8 mouse cellular contexts compared by ENCODE assay signal in genomic region chr2:117121984-117122605, GRCm38 (mm10). TPM values are rescaled to one million over a fixed set of nuclear protein-coding genes. Genes with fewer than 3 reads are reported as not detected.
DNase-seq lines count a peak whose midpoint lies in the region; ATAC-seq and TF ChIP-seq lines count a peak whose summit lies in the region.

No protein-coding gene starts in this region.

- H3K4me2 ChIP-seq in intestine, embryonic 16.5 days (ENCODE audit: low read depth, low read length), result peak overlapping the region; percentile 74

- peak overlapping the region; percentile 86 for H3K4me3 ChIP-seq in testis, adult 2 months (ENCODE audit: control insufficient read depth, low read depth, low read length)
- peak overlapping the region; percentile 91 for H3K4me3 ChIP-seq in intestine, embryonic 16.5 days (ENCODE audit: low read length)
- H3K4me3 ChIP-seq in olfactory bulb, adult 2 months (ENCODE audit: insufficient read depth, low read depth, low read length), result peak overlapping the region; percentile 97

- DNase-seq in cerebellum, adult 9-10 months, result peak; percentile 48
- no peak for DNase-seq in cerebellum, postnatal 4 days (ENCODE audit: low spot score in 2 of 2)
- no peak for DNase-seq in testis, postnatal 14 days (ENCODE audit: low spot score)
- DNase-seq in frontal cortex, postnatal 14 days (ENCODE audit: low spot score in 2 of 2), result no peak

- TF ChIP-seq CTCF in testis, adult 2 months (IDR thresholded peaks at IDR 0.05; ENCODE audit: control insufficient read depth, insufficient read depth, insufficient replicate concordance, low read depth, low read length), result no peak
- TF ChIP-seq CTCF in olfactory bulb, adult 2 months (IDR thresholded peaks at IDR 0.05; ENCODE audit: insufficient read depth, low read depth, low read length), result no peak

- no peak overlapping the region; the same call in 1 of the 2 replicates for H3K27ac ChIP-seq in testis, adult 2 months (ENCODE audit: control insufficient read depth, insufficient read depth, low read depth, low read length)
- peak overlapping the region; percentile 99 for H3K27ac ChIP-seq in intestine, embryonic 16.5 days (ENCODE audit: low read length)
- H3K27ac ChIP-seq in olfactory bulb, adult 2 months (ENCODE audit: insufficient read depth, low read depth, low read length), result peak overlapping the region; percentile 98; the same call in 1 of the 2 replicates

- WGBS in intestine, embryonic 16.5 days, result under 1% methylated on average over 19 of the region's 19 CpGs
- WGBS in olfactory bulb, adult 2 months, result 0% methylated on average over 19 of the region's 19 CpGs

- H3K9ac ChIP-seq in intestine, embryonic 16.5 days (ENCODE audit: low read depth, low read length), result peak overlapping the region; percentile 95

- H3K36me3 ChIP-seq in testis, adult 2 months (ENCODE audit: control insufficient read depth, insufficient read depth, low read length), result no peaks in the 10 kb centered on the region
- H3K36me3 ChIP-seq in intestine, embryonic 16.5 days (ENCODE audit: control insufficient read depth, insufficient read depth, low read length), result no peaks in the 10 kb centered on the region

- TF ChIP-seq POLR2A in testis, adult 2 months (IDR thresholded peaks at IDR 0.05; ENCODE audit: control insufficient read depth, low read depth, low read length), result no peak
- no peak for TF ChIP-seq POLR2A in olfactory bulb, adult 2 months (IDR thresholded peaks at IDR 0.05; ENCODE audit: insufficient read depth, low read depth, low read length)

- H3K27me3 ChIP-seq in testis, adult 2 months (ENCODE audit: control insufficient read depth, insufficient read depth, low read length), result no peaks in the 10 kb centered on the region
- no peaks in the 10 kb centered on the region for H3K27me3 ChIP-seq in intestine, embryonic 16.5 days (replicated peaks; ENCODE audit: control insufficient read depth, insufficient read depth, low read length)

- H3K9me3 ChIP-seq in intestine, embryonic 16.5 days (ENCODE audit: control insufficient read depth, low read length), result no peaks in the 10 kb centered on the region

- H3K4me1 ChIP-seq in testis, adult 2 months (ENCODE audit: control insufficient read depth, insufficient read depth, low read length), result peaks cover 8% of the 10 kb centered on the region
- peaks cover 3% of the 10 kb centered on the region; the same call in 1 of the 2 replicates for H3K4me1 ChIP-seq in intestine, embryonic 16.5 days (ENCODE audit: control insufficient read depth, insufficient read depth, low read length)
- H3K4me1 ChIP-seq in olfactory bulb, adult 2 months (ENCODE audit: control insufficient read depth, insufficient read depth, low read length), result no peaks in the 10 kb centered on the region

- ATAC-seq in intestine, embryonic 16.5 days, result no peak
- ATAC-seq in megakaryocyte progenitor cell, adult 5-6 weeks (replicated peaks; ENCODE audit: poor library complexity), result no peak

RNA-seq across cellular contexts. Expression of gene Spred1, which starts 0.9 kb away (rescaled TPM):
- 0.76 and 1.0 TPM in 2 replicates for polyA plus RNA-seq in testis, adult 2 months (2012; rRNA removed)
- 4.6 TPM in 2 replicates for polyA plus RNA-seq in intestine, embryonic 16.5 days (2015; fragmentation: Nextera tagmentation; extraction: Ambion mirVana)
- polyA plus RNA-seq in olfactory bulb, adult 2 months (2012; ENCODE audit: insufficient read depth, insufficient read length, low replicate concordance, missing spikeins), result 67.2 and 101 TPM in 2 replicates
- 18.0 and 21.3 TPM in 2 replicates for total RNA-seq in megakaryocyte progenitor cell, adult 5-6 weeks (2015)
- total RNA-seq in megakaryocyte progenitor cell, adult 5-6 weeks (2017), result 16.9 and 23.3 TPM in 2 replicates

Comparison
In these comparisons a context has a peak if more than half of its experiments do, and no peak if none do; other contexts are left out.
1. RNA of gene Spred1, which starts 0.9 kb away (polyA plus RNA-seq): 67.2 to 101 TPM in olfactory bulb, adult 2 months; 4.6 TPM in intestine, embryonic 16.5 days and 0.76 to 1.0 TPM in testis, adult 2 months; every median in the first group is over 10 times any median in the second.
2. Peak in every context shown above with its lines, with median percentiles within 50 percentile points of each other: H3K4me3 ChIP-seq.